Mouse (Mus musculus) cortical plate, adult 2 months (tissue): ENCODE data around the gene Pik3ap1. TPM values are rescaled to one million over a fixed set of nuclear protein-coding genes. Genes with fewer than 3 reads are reported as not detected.

Experiments
- H3K27ac ChIP-seq: fragments of 200-500 bp; 2 replicates; pipeline ENCODE4 v1.5.1; 2012; ENCODE audit warnings: low read length, control low read depth, inconsistent platforms; ENCODE audit not compliant: insufficient read depth
- H3K4me1 ChIP-seq: fragments of 200-500 bp; 2 replicates; pipeline ENCODE4 v1.6.1; 2011; ENCODE audit warnings: low read length; ENCODE audit not compliant: control insufficient read depth, insufficient read depth
- H3K4me3 ChIP-seq: fragments of 200-500 bp; 2 replicates; pipeline ENCODE4 v1.5.1; 2011; ENCODE audit warnings: mild to moderate bottlenecking, low read length, control low read depth; ENCODE audit not compliant: insufficient read depth
- CTCF ChIP-seq: fragments of 200-500 bp; IDR thresholded peaks from 2 replicates; pipeline ENCODE4 v1.5.1; 2011; ENCODE audit warnings: mild to moderate bottlenecking, control low read depth, low read length; ENCODE audit not compliant: insufficient read depth; ENCODE audit errors: extremely low read depth
- POLR2A ChIP-seq: fragments of 200-500 bp; IDR thresholded peaks from 2 replicates; pipeline ENCODE4 v1.6.1; 2011; ENCODE audit warnings: mild to moderate bottlenecking, low read length, control low read depth; ENCODE audit not compliant: insufficient read depth; ENCODE audit errors: extremely low read depth
- polyA plus RNA-seq: library from polyadenylated mRNA; depleted of rRNA; stranded (reverse); fragments of >200 nt; gene quantifications from 2 replicates; pipeline ENCODE4 v1.2.3, GENCODE M21; 2012

Pik3ap1 gene
- polyA plus RNA-seq, 1 experiment, result 2.6 TPM

- Histone ChIP-seq H3K27ac (no peak overlapping the region), H3K4me3 (no peak overlapping the region), H3K4me1 (no peaks in the 10 kb centered on the region)
- TF ChIP-seq POLR2A, result no peak
- no peak for TF ChIP-seq CTCF
Measured at GRCm38 (mm10) chr19:41335721-41336120, 49.2 kb downstream of the Pik3ap1 start.

- Histone ChIP-seq H3K4me3 (no peak overlapping the region), H3K27ac (no peak overlapping the region), H3K4me1 (no peaks in the 10 kb centered on the region)
- no peak for TF ChIP-seq CTCF
- no peak for TF ChIP-seq POLR2A
Measured at GRCm38 (mm10) chr19:41332986-41333385, 51.9 kb downstream of the Pik3ap1 start.

- TF ChIP-seq CTCF, result no peak
- Histone ChIP-seq H3K4me3 (no peak overlapping the region), H3K27ac (0 out of 2 replicates have a peak overlapping the region, but pooled peaks have one; percentile 37), H3K4me1 (no peaks in the 10 kb centered on the region)
Measured at GRCm38 (mm10) chr19:41332228-41332627, 52.7 kb downstream of the Pik3ap1 start.

DNA sequence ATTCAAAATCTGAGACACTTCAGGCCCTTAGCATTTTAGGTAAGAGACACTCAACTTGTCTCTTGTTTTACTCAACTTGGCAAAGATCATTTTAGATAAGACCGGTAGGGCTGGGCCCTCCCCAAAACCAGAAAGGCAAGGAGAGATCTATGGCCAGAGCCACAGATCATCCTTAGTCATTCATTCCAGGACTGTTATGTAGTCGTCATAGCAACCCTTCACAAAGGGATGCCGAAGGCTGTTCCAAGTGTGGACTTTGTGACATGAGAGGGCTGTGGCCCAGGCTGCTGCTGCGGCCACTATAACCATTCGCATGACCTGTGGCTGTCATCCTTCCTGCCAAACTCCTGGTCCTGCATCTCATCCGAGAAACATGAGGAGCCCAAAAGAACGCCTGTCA lies 54.5 kb downstream of the Pik3ap1 start:
- no peak overlapping the region for H3K27ac ChIP-seq
- no peaks in the 10 kb centered on the region for H3K4me1 ChIP-seq
- no peak for TF ChIP-seq POLR2A
- TF ChIP-seq CTCF, result no peak
- no peak overlapping the region for H3K4me3 ChIP-seq

DNA sequence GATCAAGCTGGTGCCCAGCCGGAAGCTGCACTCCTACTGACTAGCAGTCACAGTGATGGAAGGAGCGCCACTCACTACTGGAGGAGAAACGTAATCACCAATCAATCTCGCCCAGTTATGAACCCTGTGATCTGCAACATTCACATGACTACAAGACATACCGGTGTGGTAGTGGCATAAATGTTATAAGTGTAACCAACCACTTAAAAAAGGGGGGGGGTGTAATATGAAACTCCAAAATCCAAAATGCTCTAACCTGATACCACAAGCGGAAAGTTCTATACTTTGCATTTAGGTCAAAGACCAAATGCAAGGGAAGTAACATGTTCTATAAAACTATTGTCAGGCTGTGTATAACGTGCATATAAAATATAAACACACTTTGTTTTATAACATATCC lies 54.9 kb downstream of the Pik3ap1 start:
- H3K4me3 ChIP-seq, result no peak overlapping the region
- H3K27ac ChIP-seq, result no peak overlapping the region
- TF ChIP-seq POLR2A (no peak), CTCF (no peak)
- no peaks in the 10 kb centered on the region for H3K4me1 ChIP-seq

- Histone ChIP-seq H3K4me1 (no peaks in the 10 kb centered on the region), H3K4me3 (no peak overlapping the region), H3K27ac (no peak overlapping the region)
- TF ChIP-seq CTCF (no peak), POLR2A (no peak)
Measured at GRCm38 (mm10) chr19:41328743-41329142, 56.2 kb downstream of the Pik3ap1 start.

DNA sequence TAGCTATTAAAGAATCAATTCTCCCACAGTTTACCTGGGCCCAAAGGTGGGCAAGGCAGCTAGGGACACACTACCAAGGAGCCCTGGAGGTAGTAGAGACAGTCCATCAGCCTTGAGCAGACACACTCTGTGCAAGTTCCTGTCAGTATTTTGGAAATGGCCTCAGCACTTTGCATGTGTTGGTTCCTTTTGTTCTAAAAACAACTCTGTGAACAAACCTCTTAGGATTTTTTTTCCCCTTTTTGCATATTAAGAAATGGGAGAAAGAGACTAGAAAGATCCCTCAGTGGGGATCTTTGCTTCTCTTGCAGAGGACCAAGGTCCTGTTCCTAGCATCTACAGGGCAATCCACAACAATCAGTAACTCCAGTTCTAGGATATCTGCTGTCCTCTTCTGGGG lies 61.1 kb downstream of the Pik3ap1 start:
- H3K4me3 ChIP-seq, result no peak overlapping the region
- H3K27ac ChIP-seq, result no peak overlapping the region
- H3K4me1 ChIP-seq, result no peaks in the 10 kb centered on the region
- TF ChIP-seq CTCF (no peak), POLR2A (no peak)

- TF ChIP-seq POLR2A (no peak), CTCF (no peak)
- H3K4me1 ChIP-seq, result no peaks in the 10 kb centered on the region
Measured at GRCm38 (mm10) chr19:41323125-41323524, 61.8 kb downstream of the Pik3ap1 start.

DNA sequence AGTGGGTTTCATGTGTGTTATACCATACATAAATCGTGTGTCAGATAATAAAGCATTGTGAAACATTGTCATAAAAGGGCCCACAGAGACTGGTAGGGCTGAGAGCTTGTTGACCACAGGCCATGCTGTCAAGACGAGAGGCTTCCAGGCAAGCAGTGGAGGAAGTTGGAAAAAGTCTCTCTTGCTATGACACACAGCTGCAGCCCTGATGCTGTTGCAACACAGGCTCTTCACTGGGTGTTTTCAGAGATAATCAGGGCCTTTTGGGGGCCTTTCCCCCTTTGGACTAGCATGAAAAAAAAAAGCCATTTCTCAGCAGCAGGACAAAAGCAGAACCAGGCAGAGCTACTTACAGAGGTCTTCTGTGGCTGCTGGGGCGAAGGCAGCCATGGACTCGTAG lies 63.8 kb downstream of the Pik3ap1 start:
- Histone ChIP-seq H3K4me1 (no peaks in the 10 kb centered on the region), H3K27ac (no peak overlapping the region), H3K4me3 (no peak overlapping the region)
- TF ChIP-seq POLR2A (no peak), CTCF (no peak)

More at GRCm38 (mm10) chr19:41323125-41323524, 61.8 kb downstream of the Pik3ap1 start:
- Histone ChIP-seq H3K4me3 (no peak overlapping the region), H3K27ac (no peak overlapping the region)

DNA sequence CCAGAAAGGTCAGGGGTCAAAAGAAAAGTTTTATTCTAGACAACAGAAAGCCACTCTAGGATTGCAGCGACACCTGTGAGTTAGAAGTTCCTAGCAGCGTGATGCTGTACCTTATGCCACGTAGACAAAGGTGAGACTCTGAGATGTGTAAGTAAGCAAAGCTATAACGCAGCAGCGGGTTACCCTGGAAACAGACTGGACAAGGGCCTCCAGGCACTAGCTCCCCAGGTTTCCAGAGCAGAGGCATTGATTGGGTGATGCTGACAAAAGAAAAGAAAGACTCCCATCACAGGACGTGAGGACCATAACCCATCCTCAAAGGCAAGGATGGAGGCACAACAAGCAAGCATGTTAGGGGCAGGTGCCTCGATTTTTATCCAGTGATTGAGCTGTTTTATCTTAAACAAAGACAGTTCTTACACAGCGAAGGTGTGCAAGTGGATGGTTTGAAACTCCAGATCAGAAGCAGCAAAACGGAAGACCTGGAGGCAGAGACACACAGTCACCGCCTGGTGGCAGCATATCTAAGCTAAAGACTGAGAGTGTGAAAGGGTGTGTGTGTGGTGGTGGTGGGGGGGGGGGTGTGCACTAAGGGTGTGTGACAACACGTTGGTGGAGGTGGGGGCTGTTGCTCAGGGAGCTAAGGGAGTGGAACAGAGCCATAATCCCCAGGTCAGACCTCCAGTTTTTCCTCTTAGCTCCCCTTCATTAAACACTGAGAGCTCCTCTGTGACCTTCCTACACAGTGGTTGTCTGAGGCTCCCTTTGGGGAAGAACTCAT lies 67.4 kb downstream of the Pik3ap1 start:
- H3K27ac ChIP-seq, result no peak overlapping the region
- TF ChIP-seq POLR2A (no peak), CTCF (peak; percentile 79)
- no peak overlapping the region for H3K4me3 ChIP-seq
- H3K4me1 ChIP-seq, result no peaks in the 10 kb centered on the region
